Mouse (Mus musculus): ENCODE data around the gene Rcc2. TPM values are rescaled to one million over a fixed set of nuclear protein-coding genes. Genes with fewer than 3 reads are reported as not detected.

The Rcc2 gene
- polyA plus RNA-seq, 1 experiment, result 37.0 TPM

- DNase-seq (ENCODE audit: low read depth), result no peak
These were observed 53.0 kb downstream of the Rcc2 start for GRCm38 (mm10) chr4:140753366-140753765.

GRCm38 (mm10) chr4:140755811-140756210 is 55.5 kb downstream of the Rcc2 start:
- DNase-seq (ENCODE audit: low read depth), result no peak

- no peak for DNase-seq (ENCODE audit: low read depth)
These were observed 61.3 kb downstream of the Rcc2 start for GRCm38 (mm10) chr4:140761601-140762000.

GRCm38 (mm10) chr4:140763158-140763557 is 62.8 kb downstream of the Rcc2 start:
- DNase-seq (ENCODE audit: low read depth), result no peak

GRCm38 (mm10) chr4:140765936-140766335 is 65.6 kb downstream of the Rcc2 start:
- DNase-seq (ENCODE audit: low read depth), result no peak

- DNase-seq (ENCODE audit: low read depth), result no peak
These were observed 68.6 kb downstream of the Rcc2 start for GRCm38 (mm10) chr4:140768973-140769372.

GRCm38 (mm10) chr4:140770433-140770832 is 70.1 kb downstream of the Rcc2 start:
- no peak for DNase-seq (ENCODE audit: low read depth)

GRCm38 (mm10) chr4:140771091-140771490 is 70.8 kb downstream of the Rcc2 start:
- no peak for DNase-seq (ENCODE audit: low read depth)

Other genes with a start within 250 kb of the Rcc2 start
- gene Arhgef10l, start 34.5 kb upstream of the Rcc2 start, polyA plus RNA-seq (2012; rRNA removed), result 29.1 and 36.6 TPM in 2 replicates
- gene Padi6, start 42.1 kb downstream of the Rcc2 start, polyA plus RNA-seq (2012; rRNA removed), result 0.05 and 0.23 TPM in 2 replicates
- gene Padi4, start 73.7 kb downstream of the Rcc2 start, polyA plus RNA-seq (2012; rRNA removed), result 2.6 and 2.7 TPM in 2 replicates
- 0.03 and 1.0 TPM in 2 replicates for gene Padi3, start 110.1 kb downstream of the Rcc2 start, polyA plus RNA-seq (2012; rRNA removed)
- 0.12 and 1.4 TPM in 2 replicates for gene Padi1, start 145.2 kb downstream of the Rcc2 start, polyA plus RNA-seq (2012; rRNA removed)
- 25.1 and 45.2 TPM in 2 replicates for gene Padi2, start 205.8 kb downstream of the Rcc2 start, polyA plus RNA-seq (2012; rRNA removed)

All from gonadal fat pad, adult 2 months (tissue).